Mouse (Mus musculus) large intestine, adult 2 months (tissue): ENCODE measurements around the gene Gpr18. TPM values are rescaled to one million over a fixed set of nuclear protein-coding genes. Genes with fewer than 3 reads are reported as not detected.
A peak's percentile ranks its signal among the peaks of the same experiment; 100 is the strongest.

Experiments
- DNase-seq: peaks from one replicate; pipeline ENCODE4 v3.0.0-alpha.2; 2012; ENCODE audit warnings: low read depth, low spot score
- WGBS: fragments of 180-500 bp; shearing (Covaris S2); methylation state at CpG from one replicate; pipeline ENCODE4 v1.1.7; 2018; 5-methylcytosine and 5-hydroxymethylcytosine counted together
- polyA plus RNA-seq: library from polyadenylated mRNA; depleted of rRNA; stranded (reverse); fragments of >200 nt; gene quantifications from 2 replicates; pipeline ENCODE4 v1.2.3, GENCODE M21; 2012; rRNA removed

Gene Gpr18
- 11.5 and 12.9 TPM in 2 replicates for polyA plus RNA-seq

DNA sequence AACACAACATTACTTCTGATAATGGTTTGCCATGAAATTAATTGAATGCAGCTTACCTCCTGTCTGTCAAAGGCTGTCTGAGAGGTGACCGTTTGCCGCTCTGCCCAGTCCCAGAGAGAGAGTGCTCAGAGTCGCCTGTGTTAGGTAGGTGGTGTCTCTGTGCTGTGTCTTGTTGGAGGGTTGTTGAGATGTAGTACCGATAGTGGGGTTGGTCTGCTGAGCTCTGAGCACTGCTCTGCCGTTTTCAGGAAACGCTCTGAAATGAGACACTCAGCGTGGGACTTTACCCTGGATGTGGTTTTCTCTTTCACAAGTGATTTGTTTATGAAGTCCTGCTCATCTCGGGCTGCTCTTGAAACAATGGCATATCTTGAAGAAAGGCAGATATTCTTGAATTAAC is at the start of gene Gpr18:
Gene Gpr18 (minus strand): TSS at position 161 of the 400 bp plus-strand sequence.
- 62% methylated on average over 8 of the region's 8 CpGs for WGBS
- no peak for DNase-seq

- DNase-seq = no peak
- WGBS = 37% methylated on average over 6 of the region's 6 CpGs
Measured at GRCm38 (mm10) chr14:121964990-121965389, 49.4 kb upstream of the Gpr18 start, which contains the start of gene Gpr183. TSS of gene Gpr183 (minus strand) at chr14:121965195.

DNA sequence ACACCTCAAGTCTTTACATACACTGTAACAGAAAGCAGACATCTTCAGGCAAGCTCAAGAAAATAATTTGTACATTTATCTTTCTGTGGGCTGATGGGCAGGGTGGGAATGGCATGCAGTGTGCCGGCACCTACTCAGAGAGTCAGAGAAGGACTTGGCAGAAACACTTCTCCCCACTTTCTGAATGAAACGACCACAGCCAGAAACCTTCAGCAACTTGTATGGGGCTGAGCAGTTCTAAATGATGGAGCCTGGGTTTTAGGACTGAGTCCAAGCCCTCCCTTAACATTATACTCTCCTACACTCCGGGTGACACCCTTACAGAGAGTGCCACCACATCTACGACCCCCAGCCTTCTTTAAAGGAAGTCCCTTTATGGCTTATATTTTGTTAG is 48.4 kb upstream of the Gpr18 start:
- 15% methylated on average over 4 of the region's 4 CpGs for WGBS
- no peak for DNase-seq

DNA sequence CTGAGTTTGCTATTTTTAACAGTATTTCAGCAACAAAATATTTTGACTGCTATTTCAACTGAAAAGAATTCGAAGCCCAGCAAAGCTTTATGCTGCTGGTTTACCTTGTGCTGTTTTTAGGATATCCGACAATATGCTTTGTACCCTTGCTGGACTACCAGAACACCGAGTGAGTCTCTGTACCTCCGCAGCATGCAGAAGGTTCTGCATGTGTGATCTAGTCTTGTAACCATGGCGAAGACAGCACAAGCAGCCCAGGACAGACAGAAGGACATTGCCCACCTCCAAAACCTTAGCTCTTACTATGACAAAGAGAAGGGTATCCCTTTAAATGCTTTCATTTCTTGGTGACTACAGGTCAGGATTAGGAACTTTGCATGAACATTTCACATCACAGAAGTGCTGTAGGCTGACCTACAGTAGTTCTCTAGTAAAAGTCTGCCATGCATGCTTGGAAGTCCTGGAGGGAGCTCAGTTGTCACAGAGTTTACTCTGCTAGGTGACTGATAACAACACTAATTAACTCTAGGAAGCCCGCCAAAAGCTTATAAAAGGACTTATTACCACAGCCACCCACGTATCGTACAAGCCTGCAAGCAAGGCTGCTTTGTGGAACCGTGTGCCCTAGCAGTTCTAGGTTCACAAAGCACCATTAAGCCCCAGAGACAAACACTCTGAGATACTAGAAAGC is 47.8 kb upstream of the Gpr18 start:
- DNase-seq = peak; percentile 69
- 35% methylated on average over 9 of the region's 9 CpGs for WGBS

DNA sequence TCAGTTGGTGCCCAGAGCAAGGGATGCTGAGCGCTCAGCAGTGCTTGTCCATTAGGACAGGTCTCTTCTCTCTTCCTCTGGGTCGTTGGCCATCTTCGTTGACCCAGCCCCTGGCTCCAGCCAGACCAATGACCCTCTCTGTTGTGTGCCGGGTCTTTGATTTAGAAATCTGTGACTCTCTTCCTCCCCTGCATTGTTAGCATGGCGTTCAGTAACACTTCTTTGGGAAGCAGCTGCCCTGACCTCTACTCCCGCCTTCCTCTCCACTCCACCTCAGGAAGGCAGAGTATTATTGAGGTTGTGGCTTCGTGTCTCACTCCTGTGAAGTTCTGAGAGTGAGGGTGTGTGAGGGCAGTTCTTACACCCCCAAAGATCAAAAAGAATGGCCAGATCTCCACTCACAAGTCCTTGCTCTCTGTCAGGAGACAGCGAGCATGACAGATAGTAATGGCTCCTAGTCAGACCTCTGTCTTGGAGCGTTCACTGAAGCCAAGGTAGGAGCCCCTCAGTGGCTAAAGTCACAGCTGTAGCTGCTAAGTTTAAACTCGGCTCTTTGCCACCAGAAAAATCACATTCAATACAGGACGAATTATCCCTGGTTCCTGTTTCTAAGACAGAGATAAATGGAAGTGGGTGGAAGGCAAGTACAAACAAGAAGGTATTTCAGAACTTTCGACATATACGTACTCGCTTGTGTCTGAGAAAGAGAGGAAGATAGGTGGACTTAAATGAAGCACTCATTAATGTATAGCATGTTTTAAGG is 46.7 kb upstream of the Gpr18 start:
- no peak for DNase-seq
- WGBS = 81% methylated on average over 14 of the region's 14 CpGs

- no peak for DNase-seq
- WGBS = 82% methylated on average over 12 of the region's 12 CpGs
Measured at GRCm38 (mm10) chr14:121961496-121962127, 46.0 kb upstream of the Gpr18 start.

DNA sequence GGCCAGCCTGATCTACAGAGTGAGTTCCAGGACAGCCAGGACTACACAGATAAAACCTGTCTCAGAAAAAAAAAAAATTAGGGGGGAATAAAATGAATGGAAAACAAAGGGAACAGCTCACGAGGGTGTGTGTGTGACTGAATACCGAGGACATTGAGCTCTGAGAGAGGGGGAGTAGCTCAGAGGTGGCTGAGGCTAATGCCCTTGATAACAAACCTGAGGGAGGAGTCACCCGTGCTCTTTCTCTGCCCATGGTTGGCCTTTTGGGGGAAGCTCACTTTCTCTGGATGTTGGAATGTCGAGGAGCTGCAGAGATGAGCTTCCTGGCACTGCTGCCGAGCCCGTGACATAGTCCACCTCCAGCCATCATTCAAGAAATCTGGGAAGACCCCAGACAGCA is 45.4 kb upstream of the Gpr18 start:
- 77% methylated on average over 6 of the region's 6 CpGs for WGBS
- DNase-seq = no peak

GRCm38 (mm10) chr14:121960531-121960930 is 45.0 kb upstream of the Gpr18 start:
- 77% methylated on average over 2 of the region's 2 CpGs for WGBS
- DNase-seq = no peak

DNA sequence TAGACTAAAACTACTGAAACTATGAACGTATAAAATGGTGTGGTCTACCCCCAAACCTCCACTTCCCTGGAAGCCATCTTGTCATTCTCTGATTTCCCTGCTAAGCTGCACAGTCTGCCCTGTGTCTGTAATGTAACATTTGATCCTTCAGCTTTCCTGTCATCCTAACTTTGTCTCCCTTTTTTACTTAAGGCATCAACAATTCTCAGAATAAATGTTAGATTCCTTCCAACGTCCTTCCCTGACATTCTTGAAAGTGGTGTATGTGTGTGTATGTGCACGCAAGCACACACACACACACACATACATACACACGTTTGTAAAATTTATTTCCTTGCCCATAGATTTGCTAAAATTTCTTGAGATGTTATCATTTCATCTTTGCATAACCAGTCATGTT is 44.5 kb upstream of the Gpr18 start:
- no peak for DNase-seq
- 88% methylated on average over 4 of the region's 4 CpGs for WGBS

DNA sequence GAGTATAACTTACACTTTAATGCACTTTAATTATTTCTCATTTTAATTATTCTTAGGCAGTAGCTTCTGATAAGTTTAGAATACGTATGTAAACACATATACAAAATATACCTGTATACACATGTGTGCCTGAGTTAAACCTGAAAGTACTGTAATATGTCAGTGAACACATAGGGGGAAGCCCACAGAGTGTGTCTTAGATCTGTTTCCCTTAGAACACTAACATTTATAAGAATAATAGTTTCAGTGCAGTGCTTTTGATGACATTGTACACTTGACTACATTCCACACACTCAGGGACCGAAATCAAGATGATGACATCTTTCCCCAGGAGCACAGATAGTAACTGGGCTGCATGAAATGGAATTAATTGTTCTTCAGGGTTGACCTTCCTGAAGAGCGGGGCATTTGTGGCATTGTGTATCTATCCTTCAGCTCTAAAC is 44.0 kb upstream of the Gpr18 start:
- 78% methylated on average over 3 of the region's 3 CpGs for WGBS
- no peak for DNase-seq

GRCm38 (mm10) chr14:121958751-121959537 is 43.4 kb upstream of the Gpr18 start:
- 16% methylated on average over 10 of the region's 10 CpGs for WGBS

GRCm38 (mm10) chr14:121958041-121958750 is 42.6 kb upstream of the Gpr18 start:
- DNase-seq = no peak

More at GRCm38 (mm10) chr14:121958751-121959537, 43.4 kb upstream of the Gpr18 start:
- no peak for DNase-seq

GRCm38 (mm10) chr14:121957176-121957871 is 41.7 kb upstream of the Gpr18 start:
- WGBS = 96% methylated on average over 10 of the region's 10 CpGs

More at GRCm38 (mm10) chr14:121958041-121958750, 42.6 kb upstream of the Gpr18 start:
- WGBS = 74% methylated on average over 3 of the region's 3 CpGs

GRCm38 (mm10) chr14:121956291-121956690 is 40.7 kb upstream of the Gpr18 start:
- DNase-seq = no peak
- WGBS = 92% methylated on average over 5 of the region's 5 CpGs

More at GRCm38 (mm10) chr14:121957176-121957871, 41.7 kb upstream of the Gpr18 start:
- DNase-seq = no peak

- WGBS = 52% methylated on average over 5 of the region's 5 CpGs
- DNase-seq = no peak
Measured at GRCm38 (mm10) chr14:121955176-121955795, 39.7 kb upstream of the Gpr18 start.

DNA sequence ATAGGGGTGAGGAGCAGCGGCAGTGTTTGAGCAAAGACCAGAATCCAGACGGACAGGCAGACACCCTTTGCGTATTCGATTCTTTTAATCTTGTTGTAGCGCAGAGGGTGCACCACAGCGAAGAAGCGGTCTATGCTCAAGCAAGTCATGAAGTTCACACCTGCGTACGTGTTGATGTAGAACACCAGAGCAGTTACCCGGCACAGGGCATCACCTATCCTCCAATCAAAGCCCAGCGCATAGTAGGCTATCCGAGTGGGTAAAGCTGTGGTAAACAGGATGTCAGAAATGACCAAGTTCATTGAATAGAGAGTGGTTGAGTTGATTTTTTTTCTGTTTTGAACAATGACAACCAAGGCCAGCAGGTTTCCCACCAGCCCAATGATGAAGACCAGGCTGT is 39.0 kb upstream of the Gpr18 start:
- 96% methylated on average over 12 of the region's 12 CpGs for whole genome bisulfite sequencing

DNA sequence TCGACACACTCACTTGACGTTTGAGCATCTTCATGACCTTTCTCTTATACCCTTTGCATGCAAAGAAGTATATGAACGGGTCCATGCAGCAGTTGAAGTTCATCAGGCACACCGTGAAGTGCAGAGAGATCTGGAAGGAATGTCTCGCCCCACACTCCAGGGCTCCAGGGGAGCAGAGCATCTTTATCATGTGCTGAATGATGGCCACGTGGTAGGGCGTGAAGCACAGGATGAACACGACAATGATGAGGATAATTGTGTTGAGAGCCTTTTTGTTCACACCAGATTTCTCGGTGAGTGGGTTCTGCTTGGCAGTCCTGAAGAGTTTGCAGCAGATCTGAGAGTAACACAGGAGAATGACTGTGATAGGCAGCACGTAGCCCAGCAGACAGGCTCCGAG is 38.5 kb upstream of the Gpr18 start:
- WGBS = 96% methylated on average over 11 of the region's 11 CpGs
- DNase-seq = no peak

More for the DNA sequence above, 39.0 kb upstream of the Gpr18 start:
- DNase-seq = no peak

- no peak for DNase-seq
- 85% methylated on average over 5 of the region's 5 CpGs for WGBS
Measured at GRCm38 (mm10) chr14:121952046-121952400, 36.4 kb upstream of the Gpr18 start.
